Mouse (Mus musculus): Measurements from ENCODE around the gene Ccr6. TPM values are rescaled to one million over a fixed set of nuclear protein-coding genes. Genes with fewer than 3 reads are reported as not detected.
A peak's percentile ranks its signal among the peaks of the same experiment; 100 is the strongest.

Ccr6 gene
- polyA plus RNA-seq, 1 experiment = not detected

- H3K79me3 ChIP-seq (ENCODE audit: low read depth) = no peaks in the 10 kb centered on the region
Measured at GRCm38 (mm10) chr17:8277266-8277665, 41.4 kb downstream of the Ccr6 start.

DNA sequence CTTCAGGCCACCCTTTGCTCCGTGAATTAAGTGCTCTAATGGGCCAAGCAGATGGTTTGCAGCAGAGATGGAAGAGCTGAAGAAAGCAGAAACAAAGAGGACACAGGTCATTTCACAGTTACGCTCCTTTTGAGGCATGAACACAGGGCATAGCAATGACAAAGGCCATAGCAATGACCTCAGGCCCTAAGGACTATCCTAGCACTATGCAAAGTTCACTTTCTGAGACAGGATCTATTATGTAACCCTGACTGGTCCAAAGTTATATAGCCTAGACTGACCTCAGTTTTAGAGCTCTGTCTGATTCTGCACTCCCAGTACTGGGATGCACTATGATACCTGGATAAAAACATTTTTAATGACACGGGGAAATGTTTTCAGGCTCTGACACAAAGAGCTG, 42.5 kb downstream of the Ccr6 start:
- Histone ChIP-seq H3K36me3 (ENCODE audit: control insufficient read depth, insufficient read depth) (no peaks in the 10 kb centered on the region), H3ac (ENCODE audit: control insufficient read depth, insufficient read length, low read depth) (no peak overlapping the region), H3K27me3 (ENCODE audit: control insufficient read depth, insufficient read depth, insufficient read length) (peaks cover 19% of the 10 kb centered on the region), H3K79me2 (ENCODE audit: control insufficient read depth, insufficient read depth) (no peaks in the 10 kb centered on the region), H3K79me3 (ENCODE audit: low read depth) (no peaks in the 10 kb centered on the region), H3K4me3 (ENCODE audit: insufficient read depth, poor library complexity, severe bottlenecking) (no peak overlapping the region)
- no peak for TF ChIP-seq FOSL1 (IDR thresholded peaks at IDR 0.05; ENCODE audit: insufficient read depth, low read length, poor library complexity, severe bottlenecking)

More at GRCm38 (mm10) chr17:8277266-8277665, 41.4 kb downstream of the Ccr6 start:
- TF ChIP-seq MYOD1 (IDR thresholded peaks at IDR 0.05; ENCODE audit: control insufficient read depth, insufficient read length, low read depth) (no peak), USF1 (IDR thresholded peaks at IDR 0.05; ENCODE audit: low read depth) (peak; percentile 16)
- no peak overlapping the region for H3ac ChIP-seq (ENCODE audit: control insufficient read depth, insufficient read length, low read depth)
- H3K27me3 ChIP-seq (ENCODE audit: control insufficient read depth, insufficient read depth, insufficient read length) = peaks cover 30% of the 10 kb centered on the region
- no peaks in the 10 kb centered on the region for H3K79me2 ChIP-seq (ENCODE audit: control insufficient read depth, insufficient read depth)
- H3K4me3 ChIP-seq (ENCODE audit: insufficient read depth, poor library complexity, severe bottlenecking) = no peak overlapping the region
- H3K36me3 ChIP-seq (ENCODE audit: control insufficient read depth, insufficient read depth) = no peaks in the 10 kb centered on the region

GRCm38 (mm10) chr17:8282821-8283525, 47.1 kb downstream of the Ccr6 start, which contains the start of gene Mpc1:
Gene Mpc1 (plus strand): TSS chr17:8282904.
- no peaks in the 10 kb centered on the region for H3K36me3 ChIP-seq (ENCODE audit: control insufficient read depth, insufficient read depth)
- peak within 1 kb of the TSS; percentile 86 for H3ac ChIP-seq (ENCODE audit: control insufficient read depth, insufficient read length, low read depth)
- H3K79me3 ChIP-seq (ENCODE audit: low read depth) = no peaks in the 10 kb centered on the region
- peaks cover 19% of the 10 kb centered on the region for H3K79me2 ChIP-seq (ENCODE audit: control insufficient read depth, insufficient read depth)
- H3K27me3 ChIP-seq (ENCODE audit: control insufficient read depth, insufficient read depth, insufficient read length) = no peaks in the 10 kb centered on the region
- TF ChIP-seq MYOG (IDR thresholded peaks at IDR 0.05; ENCODE audit: control insufficient read depth, extremely low read depth, insufficient read length) = no peak
- TF ChIP-seq CTCF (IDR thresholded peaks at IDR 0.05; ENCODE audit: control insufficient read depth, insufficient read depth, insufficient read length) = no peak
- no peak for TF ChIP-seq USF1 (IDR thresholded peaks at IDR 0.05; ENCODE audit: low read depth)
- TF ChIP-seq FOSL1 (IDR thresholded peaks at IDR 0.05; ENCODE audit: insufficient read depth, low read length, poor library complexity, severe bottlenecking) = no peak
- peak; percentile 48 for TF ChIP-seq MAX (IDR thresholded peaks at IDR 0.05)
- no peak for TF ChIP-seq CEBPB (IDR thresholded peaks at IDR 0.05; ENCODE audit: low read depth)
- H3K4me3 ChIP-seq (ENCODE audit: insufficient read depth, poor library complexity, severe bottlenecking) = peak within 1 kb of the TSS; percentile 83

DNA sequence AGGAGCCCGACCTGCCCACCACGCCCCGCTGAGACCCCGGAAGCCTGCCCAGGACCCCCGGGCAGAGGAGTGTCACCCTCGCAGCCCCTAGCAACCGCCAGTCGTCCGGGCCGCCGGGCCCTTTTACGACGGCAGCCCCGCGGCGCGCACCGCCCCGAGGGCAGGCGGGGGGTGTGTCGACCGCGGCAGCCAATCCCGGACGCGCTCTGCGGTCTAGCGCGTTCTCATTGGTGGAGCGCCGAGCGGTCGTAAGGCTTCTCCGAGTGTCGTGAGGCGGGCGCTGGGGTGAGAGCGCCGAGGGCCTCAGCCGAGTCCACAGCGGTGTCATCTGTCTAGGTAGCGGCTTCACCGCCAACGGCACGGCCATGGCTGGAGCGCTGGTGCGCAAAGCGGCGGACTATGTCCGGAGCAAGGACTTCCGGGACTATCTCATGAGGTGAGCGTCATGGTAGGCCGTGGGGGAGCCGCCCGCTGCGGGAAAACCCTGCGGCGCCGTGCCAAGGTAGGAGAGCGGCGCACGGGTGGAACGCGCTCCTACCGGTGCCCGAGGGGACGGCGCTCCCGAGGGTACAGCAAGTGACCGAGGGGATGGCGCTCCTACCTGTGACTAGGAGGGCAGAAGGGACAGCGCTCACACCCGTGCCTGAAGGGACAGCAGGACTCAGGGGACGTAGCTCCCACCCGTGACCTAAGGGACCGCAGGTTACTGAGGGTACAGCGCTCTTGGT, 47.8 kb downstream of the Ccr6 start:
- H3K4me3 ChIP-seq (ENCODE audit: insufficient read depth, poor library complexity, severe bottlenecking) = peak overlapping the region; percentile 83
- H3K79me2 ChIP-seq (ENCODE audit: control insufficient read depth, insufficient read depth) = peaks cover 19% of the 10 kb centered on the region
- no peaks in the 10 kb centered on the region for H3K27me3 ChIP-seq (ENCODE audit: control insufficient read depth, insufficient read depth, insufficient read length)
- H3ac ChIP-seq (ENCODE audit: control insufficient read depth, insufficient read length, low read depth) = peak overlapping the region; percentile 86
- no peak for TF ChIP-seq USF1 (IDR thresholded peaks at IDR 0.05; ENCODE audit: low read depth)
- TF ChIP-seq FOSL1 (IDR thresholded peaks at IDR 0.05; ENCODE audit: insufficient read depth, low read length, poor library complexity, severe bottlenecking) = no peak
- TF ChIP-seq MAX (IDR thresholded peaks at IDR 0.05) = no peak
- TF ChIP-seq MYOD1 (IDR thresholded peaks at IDR 0.05; ENCODE audit: control insufficient read depth, insufficient read length, low read depth) = no peak
- no peak for TF ChIP-seq MYOG (IDR thresholded peaks at IDR 0.05; ENCODE audit: control insufficient read depth, extremely low read depth, insufficient read length)
- no peak for TF ChIP-seq CTCF (IDR thresholded peaks at IDR 0.05; ENCODE audit: control insufficient read depth, insufficient read depth, insufficient read length)
- no peak for TF ChIP-seq CEBPB (IDR thresholded peaks at IDR 0.05; ENCODE audit: low read depth)
- no peaks in the 10 kb centered on the region for H3K79me3 ChIP-seq (ENCODE audit: low read depth)
- no peaks in the 10 kb centered on the region for H3K36me3 ChIP-seq (ENCODE audit: control insufficient read depth, insufficient read depth)

DNA sequence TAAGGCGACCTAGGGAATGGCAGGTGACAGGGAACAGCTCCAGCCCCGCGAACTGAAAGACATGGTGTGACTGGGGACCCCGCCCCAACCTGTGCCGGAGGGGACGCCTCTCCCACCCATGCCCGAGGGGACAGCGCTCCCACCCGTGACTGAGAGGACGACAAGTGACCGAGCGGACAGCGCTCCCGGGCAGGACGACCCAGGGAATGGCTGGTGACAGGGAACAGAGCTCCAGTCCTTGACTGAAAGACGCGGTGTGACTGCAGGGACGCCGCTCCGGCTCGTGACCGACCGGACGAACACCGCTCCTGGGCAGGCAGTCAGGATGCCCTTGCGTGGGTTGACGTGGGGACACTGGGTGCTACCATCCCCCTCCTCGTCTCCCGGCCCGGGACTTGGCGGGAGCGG, 48.4 kb downstream of the Ccr6 start:
- TF ChIP-seq MAX (IDR thresholded peaks at IDR 0.05) = no peak
- TF ChIP-seq MYOD1 (IDR thresholded peaks at IDR 0.05; ENCODE audit: control insufficient read depth, insufficient read length, low read depth) = no peak
- TF ChIP-seq MYOG (IDR thresholded peaks at IDR 0.05; ENCODE audit: control insufficient read depth, extremely low read depth, insufficient read length) = no peak
- TF ChIP-seq CEBPB (IDR thresholded peaks at IDR 0.05; ENCODE audit: low read depth) = no peak
- TF ChIP-seq USF1 (IDR thresholded peaks at IDR 0.05; ENCODE audit: low read depth) = no peak
- no peak for TF ChIP-seq FOSL1 (IDR thresholded peaks at IDR 0.05; ENCODE audit: insufficient read depth, low read length, poor library complexity, severe bottlenecking)
- TF ChIP-seq CTCF (IDR thresholded peaks at IDR 0.05; ENCODE audit: control insufficient read depth, insufficient read depth, insufficient read length) = no peak

DNA sequence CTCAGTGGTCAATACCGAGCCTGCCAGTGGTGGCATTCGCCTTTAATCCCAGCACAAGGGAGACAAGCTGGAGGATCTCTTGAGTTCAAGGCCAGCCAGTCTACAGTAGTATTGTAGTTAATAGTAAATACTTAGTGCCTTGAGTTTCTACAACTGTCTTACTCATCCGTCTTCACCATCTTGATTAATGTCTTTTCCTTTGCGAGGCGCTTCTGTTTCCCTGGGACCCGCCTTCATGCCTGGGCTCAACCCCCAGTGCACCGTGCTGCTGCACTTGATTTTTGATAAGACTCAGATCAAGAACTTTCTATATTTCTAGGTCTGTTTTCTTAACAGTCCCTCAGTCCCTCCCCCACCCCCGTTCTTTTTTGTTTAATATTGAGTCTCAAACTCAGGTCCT, 49.2 kb downstream of the Ccr6 start:
- TF ChIP-seq CTCF (IDR thresholded peaks at IDR 0.05; ENCODE audit: control insufficient read depth, insufficient read depth, insufficient read length) (no peak), USF1 (IDR thresholded peaks at IDR 0.05; ENCODE audit: low read depth) (no peak), MYOD1 (IDR thresholded peaks at IDR 0.05; ENCODE audit: control insufficient read depth, insufficient read length, low read depth) (no peak), MAX (IDR thresholded peaks at IDR 0.05) (no peak), MYOG (IDR thresholded peaks at IDR 0.05; ENCODE audit: control insufficient read depth, extremely low read depth, insufficient read length) (no peak), CEBPB (IDR thresholded peaks at IDR 0.05; ENCODE audit: low read depth) (no peak), FOSL1 (IDR thresholded peaks at IDR 0.05; ENCODE audit: insufficient read depth, low read length, poor library complexity, severe bottlenecking) (no peak)
- no peaks in the 10 kb centered on the region for H3K36me3 ChIP-seq (ENCODE audit: control insufficient read depth, insufficient read depth)
- H3ac ChIP-seq (ENCODE audit: control insufficient read depth, insufficient read length, low read depth) = no peak overlapping the region
- peaks cover 19% of the 10 kb centered on the region for H3K79me2 ChIP-seq (ENCODE audit: control insufficient read depth, insufficient read depth)
- H3K27me3 ChIP-seq (ENCODE audit: control insufficient read depth, insufficient read depth, insufficient read length) = no peaks in the 10 kb centered on the region
- peak overlapping the region; percentile 83 for H3K4me3 ChIP-seq (ENCODE audit: insufficient read depth, poor library complexity, severe bottlenecking)
- H3K79me3 ChIP-seq (ENCODE audit: low read depth) = no peaks in the 10 kb centered on the region

More for the DNA sequence above, 48.4 kb downstream of the Ccr6 start:
- Histone ChIP-seq H3K4me3 (ENCODE audit: insufficient read depth, poor library complexity, severe bottlenecking) (peak overlapping the region; percentile 83), H3K27me3 (ENCODE audit: control insufficient read depth, insufficient read depth, insufficient read length) (no peaks in the 10 kb centered on the region), H3ac (ENCODE audit: control insufficient read depth, insufficient read length, low read depth) (peak overlapping the region; percentile 74), H3K36me3 (ENCODE audit: control insufficient read depth, insufficient read depth) (no peaks in the 10 kb centered on the region), H3K79me2 (ENCODE audit: control insufficient read depth, insufficient read depth) (peaks cover 19% of the 10 kb centered on the region), H3K79me3 (ENCODE audit: low read depth) (no peaks in the 10 kb centered on the region)

Data from C2C12 (cell line).